Mouse (Mus musculus) right cerebral cortex, adult 18-20 months (tissue): Measurements from ENCODE around the gene Pim3.

Experiments
- DNase-seq: peaks from one replicate; pipeline ENCODE4 v3.0.0; 2022; ENCODE audit warnings: mixed read lengths

The Pim3 gene

GRCm38 (mm10) chr15:88837199-88837932 lies 24.6 kb upstream of the Pim3 start:
- peak; percentile 66 for DNase-seq

DNA sequence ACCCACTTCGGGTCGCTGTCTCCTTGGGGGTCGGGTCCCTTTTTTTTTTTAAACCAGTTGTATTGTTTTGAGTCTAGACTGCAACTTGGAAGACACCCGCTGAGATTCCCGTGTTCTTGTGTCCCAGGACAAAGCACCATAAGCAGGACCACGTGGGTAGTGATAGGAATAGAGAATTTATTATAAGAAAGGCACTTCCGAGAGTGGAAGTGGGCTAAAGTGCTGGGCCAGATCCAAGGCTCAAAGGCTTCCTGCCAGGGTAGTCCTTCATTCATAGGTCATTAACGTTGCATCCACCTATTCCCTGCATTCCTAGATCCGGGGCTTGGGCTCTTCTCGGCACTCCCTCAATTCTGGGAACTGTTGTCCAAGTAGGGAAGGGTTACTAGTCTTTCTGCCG lies 24.0 kb upstream of the Pim3 start:
- DNase-seq, result no peak

- peak; percentile 84 for DNase-seq
Observed at GRCm38 (mm10) chr15:88839271-88839670, 22.7 kb upstream of the Pim3 start.

- peak; percentile 52 for DNase-seq
Observed at GRCm38 (mm10) chr15:88840126-88840525, 21.9 kb upstream of the Pim3 start.

DNA sequence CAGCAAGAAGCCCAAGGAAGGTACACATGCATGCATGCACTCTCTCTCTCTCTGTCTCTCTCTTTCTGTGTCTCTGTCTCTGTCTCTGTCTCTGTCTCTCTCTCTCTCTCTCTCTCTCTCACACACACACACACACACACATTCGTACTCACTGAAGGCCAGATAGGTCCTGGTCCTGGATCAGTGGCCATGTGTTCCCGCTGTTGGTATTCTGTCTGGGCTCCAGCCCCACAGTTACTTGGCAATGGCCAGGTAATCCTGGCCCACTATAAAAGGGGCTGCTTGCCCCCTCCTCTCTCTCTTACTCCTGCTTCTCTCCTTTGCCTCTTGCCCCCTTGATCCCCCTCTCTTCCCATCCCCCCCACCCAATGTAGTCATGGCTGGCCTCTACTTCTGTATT lies 20.8 kb upstream of the Pim3 start:
- DNase-seq, result no peak

DNA sequence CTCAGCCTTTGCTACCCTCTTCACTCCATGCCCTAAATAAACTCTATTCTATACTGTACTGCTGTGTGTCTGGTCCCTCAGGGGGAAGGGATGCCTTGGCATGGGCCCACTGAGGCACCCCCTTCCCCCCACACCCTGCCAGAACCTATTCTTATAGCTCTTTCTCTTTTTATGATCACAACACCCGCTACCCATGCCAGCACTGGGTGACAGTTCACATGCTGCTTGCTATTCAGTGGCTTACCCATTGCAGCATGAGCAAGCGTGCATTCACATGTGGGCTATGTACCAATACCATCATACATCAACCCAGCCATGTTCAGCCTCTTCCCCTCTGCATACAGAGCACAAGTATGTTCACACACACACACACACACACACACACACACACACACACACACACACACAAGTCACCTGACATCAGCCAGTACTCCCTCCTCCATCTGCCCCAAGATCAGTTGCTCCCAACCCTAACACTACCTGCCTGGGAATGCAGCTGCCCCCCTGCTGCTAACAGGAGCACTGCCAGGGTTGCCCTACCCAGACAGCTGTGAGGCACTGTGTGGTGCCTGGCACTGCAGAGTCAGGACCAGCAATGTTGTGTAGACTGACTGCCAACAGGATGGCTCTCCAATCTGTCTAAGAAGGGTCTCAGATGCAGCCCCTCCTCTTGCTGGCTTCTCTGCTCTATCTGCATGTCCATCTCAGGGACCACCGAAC lies 20.2 kb upstream of the Pim3 start:
- no peak for DNase-seq

DNA sequence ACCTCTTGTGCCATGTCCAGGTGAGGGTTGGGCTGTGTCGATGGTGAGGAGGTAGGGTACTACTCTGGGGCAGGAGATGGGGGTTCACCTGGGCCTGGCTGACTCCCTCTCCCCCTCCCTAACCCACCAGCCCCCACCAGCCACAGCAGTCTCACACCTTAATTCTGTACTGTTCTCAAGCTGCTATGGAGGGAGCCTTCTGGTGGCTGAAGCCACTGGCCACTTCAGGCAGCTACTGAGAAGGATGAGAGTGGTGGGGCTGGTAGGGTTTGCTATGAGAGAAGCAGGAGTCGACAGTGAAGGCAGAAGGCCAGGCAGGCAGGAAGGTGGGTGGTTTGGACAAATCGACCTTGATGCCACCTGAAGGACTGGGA lies 19.7 kb upstream of the Pim3 start:
- DNase-seq, result no peak

DNA sequence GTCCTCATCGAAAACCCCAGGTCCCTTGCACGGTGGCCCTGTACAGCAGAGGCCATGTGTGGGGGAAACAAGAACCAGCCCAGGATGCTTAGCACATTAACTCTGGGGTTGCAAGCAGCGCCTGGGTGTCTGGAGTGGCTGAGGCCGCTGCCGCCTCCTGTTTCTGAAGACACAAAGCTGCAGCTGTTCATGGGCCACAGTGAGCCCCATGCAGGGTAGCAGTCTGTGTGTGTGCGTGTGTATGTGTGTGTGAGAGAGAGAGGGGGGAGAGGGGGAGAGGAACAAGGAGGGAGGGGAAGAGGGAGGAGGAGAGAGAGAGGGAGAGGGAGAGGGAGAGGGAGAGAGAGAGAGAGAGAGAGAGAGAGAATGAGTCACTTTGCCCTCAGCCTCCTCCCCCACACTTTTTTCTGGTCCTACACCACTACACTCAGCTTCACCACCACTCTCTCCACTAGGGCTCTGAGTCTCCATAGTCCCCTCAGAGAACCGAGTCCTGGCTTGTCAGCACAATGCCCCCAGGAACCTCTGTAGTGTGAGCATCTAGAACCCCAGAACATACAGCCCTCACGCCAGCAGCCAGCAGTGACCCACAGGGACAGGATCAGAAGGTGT lies 18.4 kb upstream of the Pim3 start:
- DNase-seq, result peak; percentile 65

GRCm38 (mm10) chr15:88844966-88845365 lies 17.0 kb upstream of the Pim3 start:
- DNase-seq, result no peak

GRCm38 (mm10) chr15:88848661-88849060 lies 13.3 kb upstream of the Pim3 start:
- no peak for DNase-seq

DNA sequence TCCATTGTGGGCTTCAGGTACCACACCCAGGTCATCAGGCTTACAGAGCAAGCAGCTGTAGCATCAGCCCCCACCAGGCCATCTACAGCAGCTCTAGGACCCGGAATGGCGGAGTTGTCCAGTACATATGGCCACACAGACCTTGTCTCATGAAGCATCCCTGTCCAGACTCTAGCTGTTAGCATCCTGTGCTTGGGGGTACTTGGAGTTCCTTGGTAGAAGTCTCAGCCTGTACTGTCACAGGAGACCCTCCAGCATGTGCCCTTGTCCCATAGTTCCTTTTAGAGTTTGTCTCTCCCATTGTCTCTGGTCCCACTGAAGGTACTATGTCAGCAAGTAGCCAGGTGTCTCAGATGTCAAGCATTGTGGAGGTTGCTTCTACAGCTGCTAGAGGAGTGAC lies 12.4 kb upstream of the Pim3 start:
- DNase-seq, result no peak

DNA sequence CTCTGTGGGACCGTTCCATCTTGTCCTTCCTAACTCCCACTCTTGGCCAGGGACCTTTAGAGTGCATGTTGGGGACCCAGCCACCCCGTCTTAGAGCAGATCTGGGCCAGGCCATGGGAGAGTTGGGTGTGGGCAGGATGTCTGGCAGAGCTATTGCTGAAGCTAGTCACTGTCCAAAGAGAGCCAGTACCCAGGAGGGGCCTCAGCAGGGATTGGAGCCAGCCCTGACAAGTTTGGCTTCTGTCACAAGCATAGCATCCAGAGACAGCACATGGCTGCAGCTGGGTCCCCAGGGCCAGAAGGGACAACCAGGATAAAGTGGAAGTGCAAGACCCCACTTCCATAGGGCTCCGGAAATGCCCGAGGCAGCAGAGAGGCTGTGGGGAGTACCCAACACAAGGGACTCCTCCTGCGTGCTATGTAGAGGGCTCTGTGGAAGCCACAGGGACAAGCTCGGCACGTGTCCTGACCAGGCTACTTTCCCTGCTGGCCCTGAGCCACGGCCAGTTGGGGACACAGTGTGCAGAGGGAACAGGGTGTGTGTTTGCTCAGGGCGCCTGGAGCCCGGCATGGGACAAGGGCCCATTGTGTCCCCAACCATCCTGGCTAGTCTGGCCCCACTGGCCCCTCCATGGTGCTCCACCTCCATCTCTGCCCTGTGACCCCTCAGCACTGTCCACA lies 11.7 kb upstream of the Pim3 start:
- peak; percentile 88 for DNase-seq

GRCm38 (mm10) chr15:88851076-88851475 lies 10.9 kb upstream of the Pim3 start:
- DNase-seq, result no peak

DNA sequence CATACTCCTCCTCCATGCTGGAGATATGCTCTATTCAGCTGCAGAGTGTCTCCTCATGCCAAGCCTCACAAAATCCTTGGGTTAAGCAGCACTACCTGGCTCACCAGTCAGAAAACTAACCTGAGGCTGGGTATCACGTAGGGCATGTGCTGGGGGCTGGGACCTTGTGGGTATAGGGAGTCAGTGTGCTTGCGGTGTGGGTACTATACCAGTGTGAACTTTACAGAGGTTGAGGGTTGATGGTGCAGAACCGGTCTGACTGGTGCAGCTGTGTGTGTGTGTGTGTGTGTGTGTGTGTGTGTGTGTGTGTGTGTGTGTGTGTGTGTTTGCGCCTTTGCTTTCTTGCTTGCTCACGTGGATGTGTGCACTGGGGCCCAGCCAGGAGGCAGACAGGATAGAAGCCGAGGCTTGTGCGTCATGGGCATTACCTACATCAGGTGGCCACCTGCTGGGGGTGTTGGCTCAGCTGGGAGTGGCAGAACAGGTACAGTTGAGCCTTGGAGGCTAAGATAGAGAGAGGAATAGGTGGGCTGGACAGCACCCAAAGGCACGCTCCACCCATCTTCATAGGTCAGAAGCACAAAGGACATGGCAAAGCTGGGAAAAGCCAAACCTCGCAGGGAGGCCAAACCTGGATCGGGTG lies 10.4 kb upstream of the Pim3 start:
- no peak for DNase-seq

DNA sequence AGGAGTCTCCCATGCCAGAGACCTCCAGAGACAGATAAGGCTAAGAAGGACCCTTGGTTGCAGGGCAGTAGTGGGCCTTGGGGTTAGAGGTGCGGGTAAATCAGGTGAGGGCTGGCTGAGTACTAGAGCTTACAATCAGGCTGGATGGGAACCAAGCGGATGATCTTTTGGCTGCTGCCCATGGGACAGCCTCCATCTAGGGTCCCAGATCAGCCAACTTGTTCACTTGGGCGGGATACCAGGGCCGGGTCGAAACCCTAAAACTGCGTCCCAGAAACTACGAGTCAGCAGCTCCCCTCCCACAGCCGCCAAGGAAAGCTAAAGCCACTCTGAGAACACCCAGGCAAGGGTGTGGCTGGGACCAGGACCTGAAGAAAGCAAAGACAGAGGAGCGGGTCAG lies 8.9 kb upstream of the Pim3 start:
- no peak for DNase-seq

GRCm38 (mm10) chr15:88854119-88854968 lies 7.6 kb upstream of the Pim3 start:
- no peak for DNase-seq

GRCm38 (mm10) chr15:88854969-88855830 lies 6.8 kb upstream of the Pim3 start:
- no peak for DNase-seq

GRCm38 (mm10) chr15:88855896-88856417 lies 6.0 kb upstream of the Pim3 start:
- DNase-seq, result no peak

DNA sequence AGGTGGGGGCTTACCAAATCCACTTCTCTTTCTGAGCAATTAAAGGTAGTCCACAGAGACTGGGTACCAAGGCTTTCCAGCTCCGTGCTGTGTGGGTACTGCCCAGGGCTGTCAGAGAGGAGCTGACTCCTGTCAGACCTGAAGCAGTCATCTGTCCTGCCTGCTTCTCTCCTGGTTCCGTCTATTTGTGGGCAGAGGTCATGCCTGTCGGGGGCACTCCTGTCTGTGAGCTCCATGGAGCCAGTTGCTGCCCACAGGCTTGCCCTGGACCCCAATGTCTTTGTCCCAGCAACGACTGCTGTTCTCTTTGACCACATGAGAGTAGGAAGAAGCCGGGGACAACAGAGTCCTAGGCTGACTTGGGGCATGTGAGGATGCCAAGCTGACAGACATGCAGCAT lies 5.4 kb upstream of the Pim3 start:
- DNase-seq, result no peak

GRCm38 (mm10) chr15:88857361-88857760 lies 4.6 kb upstream of the Pim3 start:
- DNase-seq, result no peak

DNA sequence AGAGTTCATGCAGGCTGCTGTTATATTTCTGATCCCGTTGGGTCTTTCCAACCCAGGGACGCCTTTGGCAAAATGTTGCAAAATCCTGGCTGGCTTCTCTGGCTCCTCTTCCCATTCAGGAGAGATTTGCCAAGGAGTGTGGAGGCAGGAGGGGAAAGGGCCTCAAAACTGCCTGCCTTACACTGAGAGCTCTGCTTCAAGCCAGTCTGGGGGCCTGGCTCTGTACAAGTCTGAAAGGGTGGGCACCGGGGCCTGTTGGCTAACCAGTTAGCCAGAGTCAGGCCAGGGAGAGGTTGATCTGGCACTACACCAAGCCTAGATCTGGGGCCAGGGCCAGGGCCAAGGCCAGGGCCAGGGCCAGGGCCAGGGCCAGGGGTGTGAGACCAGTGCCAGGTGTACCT lies 3.8 kb upstream of the Pim3 start:
- DNase-seq, result no peak
